Mouse (Mus musculus): ENCODE measurements around the gene 4933400A11Rik. TPM values are rescaled to one million over a fixed set of nuclear protein-coding genes. Genes with fewer than 3 reads are reported as not detected.

The 4933400A11Rik gene
- polyA plus RNA-seq, 1 experiment from 2014 or later: not detected

- Histone ChIP-seq H3K9ac (replicated peaks; ENCODE audit: low read length) (no peak overlapping the region), H3K27ac (replicated peaks; ENCODE audit: low read depth, low read length) (no peak overlapping the region), H3K4me1 (ENCODE audit: control insufficient read depth, insufficient read depth, low read length) (0 out of 2 replicates have a peak, but pooled peaks cover 3% of the 10 kb centered on the region), H3K4me3 (replicated peaks; ENCODE audit: low read depth, low read length) (no peak overlapping the region), H3K27me3 (ENCODE audit: control insufficient read depth, insufficient read depth, low read length) (no peaks in the 10 kb centered on the region), H3K36me3 (ENCODE audit: control insufficient read depth, insufficient read depth, low read length) (no peaks in the 10 kb centered on the region), H3K4me2 (ENCODE audit: low read length) (no peak overlapping the region), H3K9me3 (ENCODE audit: control insufficient read depth, low read length) (no peaks in the 10 kb centered on the region)
- WGBS: 11% methylated on average over 4 of the region's 4 CpGs
- peak; percentile 24 for DNase-seq
- no peak; the same call in 1 of the 2 replicates for ATAC-seq (ENCODE audit: low FRiP score, low TSS enrichment)
Measured at GRCm38 (mm10) chrX:169800238-169800637, 20.8 kb upstream of the 4933400A11Rik start.

- WGBS: 9% methylated on average over 11 of the region's 11 CpGs
- Histone ChIP-seq H3K27ac (replicated peaks; ENCODE audit: low read depth, low read length) (0 out of 2 replicates have a peak overlapping the region, but pooled peaks have one; percentile 37), H3K4me3 (replicated peaks; ENCODE audit: low read depth, low read length) (peak overlapping the region; percentile 26; the same call in 1 of the 2 replicates), H3K4me1 (ENCODE audit: control insufficient read depth, insufficient read depth, low read length) (0 out of 2 replicates have a peak, but pooled peaks cover 3% of the 10 kb centered on the region), H3K9me3 (ENCODE audit: control insufficient read depth, low read length) (no peaks in the 10 kb centered on the region), H3K36me3 (ENCODE audit: control insufficient read depth, insufficient read depth, low read length) (no peaks in the 10 kb centered on the region), H3K9ac (replicated peaks; ENCODE audit: low read length) (peak overlapping the region; percentile 37), H3K27me3 (ENCODE audit: control insufficient read depth, insufficient read depth, low read length) (no peaks in the 10 kb centered on the region), H3K4me2 (ENCODE audit: low read length) (peak overlapping the region; percentile 37)
- DNase-seq: peak; percentile 81
- ATAC-seq (ENCODE audit: low FRiP score, low TSS enrichment): no peak
Measured at GRCm38 (mm10) chrX:169798987-169799680, 19.7 kb upstream of the 4933400A11Rik start.

- no peak overlapping the region for H3K9ac ChIP-seq (replicated peaks; ENCODE audit: low read length)
- 0 out of 2 replicates have a peak, but pooled peaks cover 3% of the 10 kb centered on the region for H3K4me1 ChIP-seq (ENCODE audit: control insufficient read depth, insufficient read depth, low read length)
- no peaks in the 10 kb centered on the region for H3K9me3 ChIP-seq (ENCODE audit: control insufficient read depth, low read length)
- no peak overlapping the region for H3K27ac ChIP-seq (replicated peaks; ENCODE audit: low read depth, low read length)
- H3K27me3 ChIP-seq (ENCODE audit: control insufficient read depth, insufficient read depth, low read length): no peaks in the 10 kb centered on the region
- H3K36me3 ChIP-seq (ENCODE audit: control insufficient read depth, insufficient read depth, low read length): no peaks in the 10 kb centered on the region
- H3K4me2 ChIP-seq (ENCODE audit: low read length): no peak overlapping the region
- WGBS: 51% methylated on average over 3 of the region's 3 CpGs
- no peak for DNase-seq
- ATAC-seq (ENCODE audit: low FRiP score, low TSS enrichment): no peak
- H3K4me3 ChIP-seq (replicated peaks; ENCODE audit: low read depth, low read length): no peak overlapping the region
Measured at GRCm38 (mm10) chrX:169797148-169797547, 17.7 kb upstream of the 4933400A11Rik start.

GRCm38 (mm10) chrX:169794831-169795311 is 15.4 kb upstream of the 4933400A11Rik start:
- ATAC-seq (ENCODE audit: low FRiP score, low TSS enrichment) (no peak), DNase-seq (no peak)
- WGBS: 43% methylated on average over 7 of the region's 7 CpGs
- Histone ChIP-seq H3K4me1 (ENCODE audit: control insufficient read depth, insufficient read depth, low read length) (no peaks in the 10 kb centered on the region), H3K36me3 (ENCODE audit: control insufficient read depth, insufficient read depth, low read length) (no peaks in the 10 kb centered on the region), H3K27me3 (ENCODE audit: control insufficient read depth, insufficient read depth, low read length) (no peaks in the 10 kb centered on the region), H3K9me3 (ENCODE audit: control insufficient read depth, low read length) (no peaks in the 10 kb centered on the region), H3K27ac (replicated peaks; ENCODE audit: low read depth, low read length) (no peak overlapping the region), H3K4me2 (ENCODE audit: low read length) (no peak overlapping the region), H3K4me3 (replicated peaks; ENCODE audit: low read depth, low read length) (no peak overlapping the region), H3K9ac (replicated peaks; ENCODE audit: low read length) (no peak overlapping the region)

- no peaks in the 10 kb centered on the region for H3K9me3 ChIP-seq (ENCODE audit: control insufficient read depth, low read length)
- DNase-seq: no peak
- no peak overlapping the region for H3K4me2 ChIP-seq (ENCODE audit: low read length)
- no peak overlapping the region for H3K27ac ChIP-seq (replicated peaks; ENCODE audit: low read depth, low read length)
- H3K36me3 ChIP-seq (ENCODE audit: control insufficient read depth, insufficient read depth, low read length): no peaks in the 10 kb centered on the region
- H3K4me1 ChIP-seq (ENCODE audit: control insufficient read depth, insufficient read depth, low read length): no peaks in the 10 kb centered on the region
- no peak overlapping the region for H3K4me3 ChIP-seq (replicated peaks; ENCODE audit: low read depth, low read length)
- H3K9ac ChIP-seq (replicated peaks; ENCODE audit: low read length): no peak overlapping the region
- no peaks in the 10 kb centered on the region for H3K27me3 ChIP-seq (ENCODE audit: control insufficient read depth, insufficient read depth, low read length)
- WGBS: 54% methylated on average over 4 of the region's 4 CpGs
- no peak for ATAC-seq (ENCODE audit: low FRiP score, low TSS enrichment)
Measured at GRCm38 (mm10) chrX:169794421-169794820, 15.0 kb upstream of the 4933400A11Rik start.

- no peaks in the 10 kb centered on the region for H3K4me1 ChIP-seq (ENCODE audit: control insufficient read depth, insufficient read depth, low read length)
- peak; percentile 31; the same call in 1 of the 2 replicates for ATAC-seq (ENCODE audit: low FRiP score, low TSS enrichment)
- 16% methylated on average over 1 of the region's 1 CpGs for WGBS
- no peak overlapping the region for H3K4me3 ChIP-seq (replicated peaks; ENCODE audit: low read depth, low read length)
- H3K27ac ChIP-seq (replicated peaks; ENCODE audit: low read depth, low read length): no peak overlapping the region
- no peaks in the 10 kb centered on the region for H3K36me3 ChIP-seq (ENCODE audit: control insufficient read depth, insufficient read depth, low read length)
- no peak overlapping the region for H3K4me2 ChIP-seq (ENCODE audit: low read length)
- H3K9ac ChIP-seq (replicated peaks; ENCODE audit: low read length): no peak overlapping the region
- H3K9me3 ChIP-seq (ENCODE audit: control insufficient read depth, low read length): no peaks in the 10 kb centered on the region
- no peak for DNase-seq
- H3K27me3 ChIP-seq (ENCODE audit: control insufficient read depth, insufficient read depth, low read length): no peaks in the 10 kb centered on the region
Measured at GRCm38 (mm10) chrX:169792879-169793278, 13.4 kb upstream of the 4933400A11Rik start.

GRCm38 (mm10) chrX:169789702-169790101 is 10.3 kb upstream of the 4933400A11Rik start:
- Histone ChIP-seq H3K4me3 (replicated peaks; ENCODE audit: low read depth, low read length) (no peak overlapping the region), H3K9me3 (ENCODE audit: control insufficient read depth, low read length) (no peaks in the 10 kb centered on the region), H3K4me1 (ENCODE audit: control insufficient read depth, insufficient read depth, low read length) (no peaks in the 10 kb centered on the region), H3K27me3 (ENCODE audit: control insufficient read depth, insufficient read depth, low read length) (no peaks in the 10 kb centered on the region), H3K27ac (replicated peaks; ENCODE audit: low read depth, low read length) (no peak overlapping the region), H3K4me2 (ENCODE audit: low read length) (no peak overlapping the region), H3K9ac (replicated peaks; ENCODE audit: low read length) (no peak overlapping the region), H3K36me3 (ENCODE audit: control insufficient read depth, insufficient read depth, low read length) (no peaks in the 10 kb centered on the region)
- DNase-seq: no peak
- WGBS: 82% methylated on average over 5 of the region's 5 CpGs
- ATAC-seq (ENCODE audit: low FRiP score, low TSS enrichment): no peak

- no peaks in the 10 kb centered on the region for H3K4me1 ChIP-seq (ENCODE audit: control insufficient read depth, insufficient read depth, low read length)
- no peaks in the 10 kb centered on the region for H3K36me3 ChIP-seq (ENCODE audit: control insufficient read depth, insufficient read depth, low read length)
- H3K9me3 ChIP-seq (ENCODE audit: control insufficient read depth, low read length): no peaks in the 10 kb centered on the region
- ATAC-seq (ENCODE audit: low FRiP score, low TSS enrichment): no peak
- no peak overlapping the region for H3K4me3 ChIP-seq (replicated peaks; ENCODE audit: low read depth, low read length)
- 94% methylated on average over 3 of the region's 3 CpGs for WGBS
- H3K4me2 ChIP-seq (ENCODE audit: low read length): no peak overlapping the region
- no peak overlapping the region for H3K27ac ChIP-seq (replicated peaks; ENCODE audit: low read depth, low read length)
- no peak overlapping the region for H3K9ac ChIP-seq (replicated peaks; ENCODE audit: low read length)
- no peaks in the 10 kb centered on the region for H3K27me3 ChIP-seq (ENCODE audit: control insufficient read depth, insufficient read depth, low read length)
- no peak for DNase-seq
Measured at GRCm38 (mm10) chrX:169758001-169758400, 21.4 kb downstream of the 4933400A11Rik start.
